Mouse (Mus musculus) liver, embryonic 16.5 days (tissue): Measurements from ENCODE around the gene Scg2. TPM values are rescaled to one million over a fixed set of nuclear protein-coding genes. Genes with fewer than 3 reads are reported as not detected.

Experiments
- polyA plus RNA-seq: library from polyadenylated mRNA; unstranded; fragments of >200 nt; fragmentation: Nextera tagmentation; extraction: Ambion mirVana; gene quantifications from 2 replicates; pipeline ENCODE4 v1.2.1, GENCODE M21; 2015

The Scg2 gene
- polyA plus RNA-seq, 1 experiment from 2014 or later: 0.19 TPM

Other genes starting within 250 kb of the Scg2 start
- 0.08 and 0.17 TPM in 2 replicates for gene Ap1s3, start 231.9 kb upstream of the Scg2 start, polyA plus RNA-seq